Mouse (Mus musculus) bone marrow macrophage, adult 2 months (primary cell): Measurements from ENCODE around the gene Disp1.

ENCODE experiments used
- CTCF ChIP-seq: IDR thresholded peaks from 2 replicates; pipeline ENCODE4 v1.5.1; 2012; ENCODE audit warnings: low read depth, mild to moderate bottlenecking, low read length, moderate library complexity
- POLR2A ChIP-seq: IDR thresholded peaks from 2 replicates; pipeline ENCODE4 v1.6.1; 2012; ENCODE audit warnings: mild to moderate bottlenecking, low read depth, low read length, borderline replicate concordance

- no peak for TF ChIP-seq POLR2A
- no peak for TF ChIP-seq CTCF
Measured at GRCm38 (mm10) chr1:183047913-183048523, 173.3 kb downstream of the Disp1 start.
